Mouse (Mus musculus): ENCODE measurements around the gene Msrb3. TPM values are rescaled to one million over a fixed set of nuclear protein-coding genes. Genes with fewer than 3 reads are reported as not detected.
"Not testable (repeated sequence)": the region's sequence is repeated elsewhere in the genome, so short reads cannot be mapped to it uniquely, and the experiment has no call there.

The Msrb3 gene
- total RNA-seq, 2 experiments from 2014 or later, result 82.3 to 109 TPM

GRCm38 (mm10) chr10:120751295-120751722 is 147.6 kb downstream of the Msrb3 start:
- DNase-seq, result peak; percentile 45

DNA sequence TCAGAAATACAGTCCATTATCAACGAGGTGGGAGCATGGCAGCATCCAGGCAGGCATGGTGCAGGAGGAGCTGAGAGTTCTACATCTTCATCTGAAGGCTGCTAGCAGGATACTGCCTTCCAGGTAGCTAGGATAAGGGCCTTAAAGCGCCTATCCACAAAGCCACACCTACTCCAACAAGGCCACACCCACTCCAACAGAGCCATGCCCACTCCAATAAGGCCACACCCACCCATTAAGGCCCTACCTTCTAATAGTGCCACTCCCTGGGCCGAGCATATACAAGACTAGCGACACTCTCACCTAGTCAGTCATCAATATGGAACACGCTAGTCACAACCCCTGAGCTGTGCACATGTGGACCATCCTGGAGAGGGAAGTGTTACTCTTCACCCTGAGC is 149.3 kb downstream of the Msrb3 start:
- not testable (repeated sequence) for DNase-seq

DNA sequence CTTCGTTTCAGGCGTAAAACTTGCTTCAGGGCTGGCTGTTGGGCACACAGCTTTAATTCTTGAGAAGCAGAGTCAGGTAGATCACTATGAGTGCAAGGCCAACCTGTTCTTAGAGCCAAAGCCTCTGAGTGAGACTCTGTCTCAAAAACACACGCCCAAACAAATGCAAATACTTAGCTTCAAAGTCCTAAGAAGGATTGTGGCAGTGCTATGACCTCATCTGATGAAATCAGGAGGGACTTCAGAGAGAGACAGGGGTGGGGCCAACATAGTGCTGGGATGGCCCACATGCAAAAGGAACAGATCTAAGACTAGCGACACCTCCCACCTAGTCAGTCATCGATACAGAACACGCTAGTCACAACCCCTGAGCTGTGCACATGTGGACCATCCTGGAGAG is 150.7 kb downstream of the Msrb3 start:
- no peak for DNase-seq

GRCm38 (mm10) chr10:120745138-120745856 is 153.6 kb downstream of the Msrb3 start:
- peak; percentile 30 for DNase-seq

DNA sequence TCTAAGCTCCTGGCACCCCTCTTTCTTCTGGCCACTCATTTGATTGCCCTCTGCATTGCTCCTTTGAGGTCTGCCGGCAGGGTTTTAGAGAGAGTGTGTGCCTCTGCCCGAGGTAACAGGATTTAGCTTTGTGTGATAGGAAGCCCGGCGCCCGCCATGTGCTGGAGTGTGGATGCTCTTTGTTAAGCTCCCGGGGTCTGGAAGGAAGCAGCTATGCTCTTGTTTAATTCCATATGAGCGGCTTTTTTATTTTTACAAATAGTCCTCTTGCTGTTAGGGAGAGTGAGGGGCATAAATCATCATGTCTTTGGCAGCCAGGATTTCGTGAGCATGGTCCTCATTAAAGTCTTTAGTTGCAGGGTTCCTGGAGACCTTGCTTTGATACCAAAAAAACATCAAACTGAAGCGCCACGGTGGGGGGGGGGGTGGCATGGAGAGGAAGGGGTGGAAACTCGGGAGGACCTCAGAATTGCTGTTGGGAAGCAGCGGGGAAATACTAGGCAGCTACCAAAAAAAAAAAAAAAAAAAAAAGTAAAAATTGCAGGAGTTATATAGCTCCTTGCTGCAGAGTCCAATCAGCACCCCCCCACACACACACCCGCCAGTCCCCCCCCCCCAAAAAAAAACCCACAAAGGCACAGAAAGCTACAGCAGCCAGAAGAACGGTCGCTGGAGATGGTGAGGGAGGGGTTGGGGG is 154.3 kb downstream of the Msrb3 start:
- DNase-seq, result no peak

GRCm38 (mm10) chr10:120736508-120737069 is 162.3 kb downstream of the Msrb3 start:
- DNase-seq, result no peak

GRCm38 (mm10) chr10:120735722-120736507 is 163.0 kb downstream of the Msrb3 start:
- DNase-seq, result no peak

- no peak for DNase-seq
Observed at GRCm38 (mm10) chr10:120734364-120734763, 164.5 kb downstream of the Msrb3 start.

Other genes starting within 250 kb of the Msrb3 start
- gene Lemd3, start 80.2 kb upstream of the Msrb3 start, total RNA-seq (2021), result 1 to 10 TPM; 9.1 to 9.2 TPM
- 1 to 10 TPM; 1.6 to 6.2 TPM for gene Wif1, start 134.9 kb upstream of the Msrb3 start, total RNA-seq (2021)

All from gastrocnemius, postnatal 25 days (tissue).